Comparison of ENCODE assay signal across 14 mouse cellular contexts in the genomic region with DNA sequence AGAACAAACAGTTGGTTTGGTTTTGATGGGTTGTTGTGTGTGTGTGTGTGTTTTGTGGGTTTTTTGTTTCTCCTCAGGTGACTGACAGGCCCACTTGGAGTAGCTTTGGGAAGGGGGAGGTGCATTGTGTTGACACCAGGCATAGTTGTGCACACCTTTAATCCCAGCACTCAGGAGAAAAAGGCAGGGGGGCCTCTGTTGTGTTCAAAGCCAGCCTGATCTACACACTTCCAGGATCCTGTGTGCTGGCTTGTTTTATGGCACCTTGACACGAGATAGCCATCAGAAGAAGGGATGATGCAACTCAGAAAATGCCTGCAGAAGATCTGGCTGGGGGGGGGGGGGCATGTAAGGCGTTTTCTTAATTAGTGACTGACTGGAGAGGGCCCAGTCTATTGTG. TPM values are rescaled to one million over a fixed set of nuclear protein-coding genes. Genes with fewer than 3 reads are reported as not detected.
DNase-seq lines count a peak whose midpoint lies in the region; ATAC-seq and TF ChIP-seq lines count a peak whose summit lies in the region.
"Had no signal": no experiment of that assay in that cellular context is flagged by ENCODE, and none has a peak within 500 bp of the region (broad histone marks: within the 10 kb centered on the region; RNA-seq: fewer than 3 reads in every experiment).

No protein-coding gene starts in this region.

- no peak overlapping the region for H3K9ac ChIP-seq in forebrain, embryonic 12.5 days
- no peak overlapping the region for H3K9ac ChIP-seq in forebrain, embryonic 11.5 days (ENCODE audit: low read length)
- H3K9ac ChIP-seq in intestine, embryonic 15.5 days = no peak overlapping the region
- no peak overlapping the region for H3K9ac ChIP-seq in liver, postnatal 0 days (replicated peaks)

- peak overlapping the region; percentile 82; the same call in 1 of the 2 replicates for H3K4me2 ChIP-seq in forebrain, embryonic 12.5 days
- H3K4me2 ChIP-seq in forebrain, embryonic 11.5 days (ENCODE audit: low read depth, low read length, severe bottlenecking) = no peak overlapping the region
- peak overlapping the region; percentile 70; the same call in 1 of the 2 replicates for H3K4me2 ChIP-seq in intestine, embryonic 15.5 days (replicated peaks)
- H3K4me2 ChIP-seq in liver, postnatal 0 days (ENCODE audit: low read depth, low read length) = peak overlapping the region; percentile 95; the same call in 1 of the 2 replicates

- peaks cover 19% of the 10 kb centered on the region for H3K36me3 ChIP-seq in forebrain, embryonic 12.5 days (replicated peaks)
- H3K36me3 ChIP-seq in forebrain, embryonic 11.5 days (ENCODE audit: control insufficient read depth, insufficient read depth, low read length) = peaks cover 9% of the 10 kb centered on the region
- peaks cover 37% of the 10 kb centered on the region for H3K36me3 ChIP-seq in megakaryocyte, embryonic 14.5 days (replicated peaks; ENCODE audit: low read length)
- H3K36me3 ChIP-seq in intestine, embryonic 15.5 days = peaks cover 3% of the 10 kb centered on the region; the same call in 1 of the 2 replicates
- H3K36me3 ChIP-seq in liver, postnatal 0 days (replicated peaks; ENCODE audit: insufficient read depth, low read length) = peaks cover 12% of the 10 kb centered on the region

- no peak for ATAC-seq in forebrain, embryonic 12.5 days (ENCODE audit: low FRiP score)
- no peak for ATAC-seq in forebrain, embryonic 11.5 days (replicated peaks; ENCODE audit: low FRiP score)
- ATAC-seq in megakaryocyte, adult 5-6 weeks (ENCODE audit: poor library complexity, severe bottlenecking) = no peak
- no peak for ATAC-seq in intestine, embryonic 15.5 days
- no peak for ATAC-seq in liver, postnatal 0 days
- ATAC-seq: forebrain, embryonic 15.5 days had no signal

- no peak overlapping the region for H3K4me3 ChIP-seq in forebrain, embryonic 12.5 days (replicated peaks)
- no peak overlapping the region for H3K4me3 ChIP-seq in forebrain, embryonic 11.5 days (ENCODE audit: low read depth, low read length)
- peak overlapping the region; percentile 100 for H3K4me3 ChIP-seq in megakaryocyte, embryonic 14.5 days (replicated peaks)
- no peak overlapping the region for H3K4me3 ChIP-seq in intestine, embryonic 15.5 days (replicated peaks)
- no peak overlapping the region for H3K4me3 ChIP-seq in liver, postnatal 0 days (ENCODE audit: low read depth, low read length)

- H3K27me3 ChIP-seq in forebrain, embryonic 12.5 days = no peaks in the 10 kb centered on the region
- H3K27me3 ChIP-seq in forebrain, embryonic 11.5 days (ENCODE audit: control insufficient read depth, insufficient read depth, low read length) = no peaks in the 10 kb centered on the region
- H3K27me3 ChIP-seq in megakaryocyte, embryonic 14.5 days (replicated peaks) = no peaks in the 10 kb centered on the region
- H3K27me3 ChIP-seq in intestine, embryonic 15.5 days (replicated peaks) = no peaks in the 10 kb centered on the region
- H3K27me3 ChIP-seq in liver, postnatal 0 days (ENCODE audit: insufficient read depth, low read length) = no peaks in the 10 kb centered on the region
- H3K27me3 ChIP-seq: forebrain, embryonic 15.5 days; neural tube, embryonic 12.5 days had no signal

- no peak overlapping the region for H3K27ac ChIP-seq in forebrain, embryonic 12.5 days
- no peak overlapping the region for H3K27ac ChIP-seq in forebrain, embryonic 11.5 days (ENCODE audit: low read depth, low read length)
- no peak overlapping the region for H3K27ac ChIP-seq in intestine, embryonic 15.5 days
- no peak overlapping the region for H3K27ac ChIP-seq in liver, postnatal 0 days (ENCODE audit: low read depth)
- H3K27ac ChIP-seq: left cerebral cortex, adult 2 months; neural tube, embryonic 12.5 days had no signal

- TF ChIP-seq CTCF in liver, postnatal 0 days (IDR thresholded peaks at IDR 0.05; ENCODE audit: low read depth) = no peak

- no peaks in the 10 kb centered on the region for H3K9me3 ChIP-seq in forebrain, embryonic 12.5 days
- no peaks in the 10 kb centered on the region for H3K9me3 ChIP-seq in forebrain, embryonic 11.5 days (ENCODE audit: control insufficient read depth, low read length)
- H3K9me3 ChIP-seq in megakaryocyte, embryonic 14.5 days = no peaks in the 10 kb centered on the region
- no peaks in the 10 kb centered on the region for H3K9me3 ChIP-seq in intestine, embryonic 15.5 days
- no peaks in the 10 kb centered on the region for H3K9me3 ChIP-seq in liver, postnatal 0 days (ENCODE audit: low read length)
- H3K9me3 ChIP-seq: forebrain, embryonic 15.5 days; neural tube, embryonic 12.5 days had no signal

- WGBS in forebrain, embryonic 12.5 days = 77% methylated on average over 2 of the region's 2 CpGs
- 78% methylated on average over 2 of the region's 2 CpGs for WGBS in forebrain, embryonic 11.5 days
- 44% methylated on average over 2 of the region's 2 CpGs for WGBS in intestine, embryonic 15.5 days
- WGBS in liver, postnatal 0 days (ENCODE audit: insufficient replicate concordance) = 34% methylated on average over 2 of the region's 2 CpGs

- no peak for DNase-seq in forebrain, embryonic 11.5 days (ENCODE audit: low spot score)
- DNase-seq in liver, postnatal 0 days = no peak
- no peak for DNase-seq in frontal cortex, postnatal 36 days (ENCODE audit: low spot score in 2 of 2)
- DNase-seq in urinary bladder, postnatal 14 days (ENCODE audit: low spot score) = no peak
- DNase-seq: cerebellum, adult 18-20 months; gastrocnemius, postnatal 25 days; lung, adult 18-20 months had no signal

- H3K4me1 ChIP-seq in forebrain, embryonic 12.5 days = peaks cover 32% of the 10 kb centered on the region
- H3K4me1 ChIP-seq in forebrain, embryonic 11.5 days (replicated peaks; ENCODE audit: control insufficient read depth, insufficient read depth, low read length) = peaks cover 19% of the 10 kb centered on the region
- H3K4me1 ChIP-seq in megakaryocyte, embryonic 14.5 days = peaks cover 64% of the 10 kb centered on the region
- peaks cover 24% of the 10 kb centered on the region for H3K4me1 ChIP-seq in intestine, embryonic 15.5 days (replicated peaks)
- peaks cover 34% of the 10 kb centered on the region for H3K4me1 ChIP-seq in liver, postnatal 0 days (ENCODE audit: insufficient read depth)

- TF ChIP-seq EP300 in liver, postnatal 0 days (IDR thresholded peaks at IDR 0.05; ENCODE audit: low read depth) = no peak

RNA-seq across cellular contexts. Expression of gene Sec31a, which starts 14.9 kb away (rescaled TPM):
- 96.3 and 108 TPM in 2 replicates for polyA plus RNA-seq in forebrain, embryonic 12.5 days (2016; fragmentation: Nextera tagmentation; extraction: Ambion mirVana)
- 109 and 117 TPM in 2 replicates for polyA plus RNA-seq in forebrain, embryonic 11.5 days (2014; fragmentation: Nextera tagmentation; extraction: Ambion mirVana)
- polyA plus RNA-seq in megakaryocyte, embryonic 14.5 days (2012; ENCODE audit: insufficient read depth, low replicate concordance) = 77.8 and 120 TPM in 2 replicates
- total RNA-seq in megakaryocyte, adult 5-6 weeks (2015) = 99.2 and 106 TPM in 2 replicates
- total RNA-seq in megakaryocyte, adult 5-6 weeks (2017) = 101 and 106 TPM in 2 replicates
- polyA plus RNA-seq in intestine, embryonic 15.5 days (2015; fragmentation: Nextera tagmentation; extraction: Ambion mirVana) = 179 and 181 TPM in 2 replicates
- polyA plus RNA-seq in liver, postnatal 0 days (2015; fragmentation: Nextera tagmentation; extraction: Ambion mirVana) = 54.7 and 55.1 TPM in 2 replicates
